Mouse (Mus musculus): ENCODE results near the gene Rtn4r. TPM values are rescaled to one million over a fixed set of nuclear protein-coding genes. Genes with fewer than 3 reads are reported as not detected.

Rtn4r gene
- total and polyA plus RNA-seq, 2 experiments from 2014 or later = 23.1 to 55.7 TPM

DNA sequence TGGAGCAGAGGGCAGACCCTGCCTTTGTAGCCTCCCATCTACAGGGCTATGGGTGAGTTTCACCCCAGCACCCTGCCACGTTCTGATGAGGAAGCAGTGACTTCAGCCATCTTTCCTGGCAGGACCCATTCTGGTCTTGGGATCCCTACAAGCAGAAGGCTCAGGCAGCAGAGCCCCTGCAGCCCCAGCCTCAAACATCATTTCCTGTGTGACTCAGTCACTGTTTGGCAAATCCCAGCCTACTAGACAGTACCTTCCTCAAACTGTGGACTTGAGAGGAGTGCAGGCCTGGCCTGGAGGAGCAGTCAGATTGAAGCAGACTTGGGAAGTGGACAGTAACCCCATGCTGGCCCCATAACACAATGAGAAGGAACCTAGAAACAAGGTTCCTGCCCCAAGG, 33.7 kb downstream of the Rtn4r start:
- DNase-seq (ENCODE audit: low spot score) (no peak), ATAC-seq (no peak)
- H3K27me3 ChIP-seq (ENCODE audit: insufficient read depth, low read length) = no peaks in the 10 kb centered on the region
- peaks cover 17% of the 10 kb centered on the region for H3K4me1 ChIP-seq (ENCODE audit: insufficient read depth, low read length)
- WGBS = 62% methylated on average over 1 of the region's 1 CpGs
- H3K4me3 ChIP-seq (ENCODE audit: low read length) = no peak overlapping the region
- no peak overlapping the region for H3K4me2 ChIP-seq (ENCODE audit: low read depth, low read length)
- no peak overlapping the region for H3K27ac ChIP-seq
- no peaks in the 10 kb centered on the region for H3K9me3 ChIP-seq (ENCODE audit: low read length)
- no peak for TF ChIP-seq CTCF (IDR thresholded peaks at IDR 0.05; ENCODE audit: low read depth)
- H3K36me3 ChIP-seq (ENCODE audit: insufficient read depth, low read length) = no peaks in the 10 kb centered on the region
- H3K9ac ChIP-seq (replicated peaks; ENCODE audit: low read length) = no peak overlapping the region

DNA sequence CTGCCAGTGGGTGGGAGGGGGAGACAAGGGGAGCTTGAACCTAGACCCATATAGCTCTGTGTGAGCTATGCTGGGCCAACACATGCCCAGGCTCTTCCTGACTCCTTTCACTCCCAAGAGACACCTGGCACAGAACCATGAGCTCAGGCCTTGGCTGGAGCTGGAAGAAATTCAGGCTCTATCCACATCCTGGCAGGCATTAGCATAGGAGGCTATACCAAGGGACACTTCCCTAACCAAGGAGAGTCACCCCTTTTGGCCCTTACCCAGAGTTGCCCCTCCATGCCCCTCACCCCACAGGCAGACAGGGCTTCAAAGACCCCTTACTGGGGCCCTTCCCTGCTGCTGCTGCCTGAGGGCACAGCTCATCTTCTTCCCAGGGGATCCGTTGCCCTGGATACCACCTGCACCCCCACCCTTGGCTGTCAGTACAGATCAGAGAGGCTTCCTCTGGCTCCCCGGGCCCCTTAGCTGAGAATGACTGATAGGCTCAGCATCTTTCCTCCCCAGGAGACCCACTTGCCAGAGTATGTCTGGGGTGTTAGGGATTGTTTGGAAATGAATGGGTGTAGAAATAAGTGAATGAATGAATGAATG, 37.3 kb downstream of the Rtn4r start:
- no peak overlapping the region for H3K27ac ChIP-seq
- ATAC-seq (peak; percentile 17; the same call in 1 of the 2 replicates), DNase-seq (ENCODE audit: low spot score) (no peak)
- H3K9me3 ChIP-seq (ENCODE audit: low read length) = no peaks in the 10 kb centered on the region
- WGBS = 8% methylated on average over 2 of the region's 2 CpGs
- H3K27me3 ChIP-seq (ENCODE audit: insufficient read depth, low read length) = no peaks in the 10 kb centered on the region
- H3K4me2 ChIP-seq (ENCODE audit: low read depth, low read length) = no peak overlapping the region
- no peak for TF ChIP-seq CTCF (IDR thresholded peaks at IDR 0.05; ENCODE audit: low read depth)
- H3K9ac ChIP-seq (replicated peaks; ENCODE audit: low read length) = no peak overlapping the region
- H3K36me3 ChIP-seq (ENCODE audit: insufficient read depth, low read length) = no peaks in the 10 kb centered on the region
- H3K4me3 ChIP-seq (ENCODE audit: low read length) = no peak overlapping the region
- H3K4me1 ChIP-seq (ENCODE audit: insufficient read depth, low read length) = peaks cover 15% of the 10 kb centered on the region

DNA sequence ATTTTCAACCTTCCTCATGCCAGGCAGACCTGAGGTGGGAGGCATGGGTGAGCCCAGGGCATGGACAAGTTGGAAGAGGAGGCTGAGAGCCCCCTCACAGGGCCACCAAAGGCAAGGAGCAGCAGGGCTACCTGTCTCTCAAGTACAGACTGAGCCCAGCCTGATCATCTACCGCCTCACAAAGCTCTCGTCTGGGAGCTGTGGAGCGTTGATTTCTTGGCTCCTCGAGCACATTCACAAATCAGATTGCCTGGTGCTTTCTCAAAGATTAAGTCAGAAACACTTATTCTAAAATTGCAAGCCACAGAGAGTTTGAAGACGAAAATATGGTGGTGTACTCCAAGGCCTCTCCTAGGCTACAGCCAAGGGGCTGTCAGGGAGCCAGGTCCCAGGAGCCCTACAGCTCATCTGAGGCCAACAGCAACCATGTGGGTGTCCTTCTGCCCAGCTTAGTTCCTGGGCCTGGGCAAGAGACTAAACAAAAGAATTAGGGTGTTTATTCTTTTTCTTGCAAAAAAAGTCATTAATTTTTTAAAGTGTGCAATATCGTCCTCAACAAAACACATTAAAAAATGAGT, 39.3 kb downstream of the Rtn4r start:
- no peak overlapping the region for H3K9ac ChIP-seq (replicated peaks; ENCODE audit: low read length)
- H3K27me3 ChIP-seq (ENCODE audit: insufficient read depth, low read length) = no peaks in the 10 kb centered on the region
- no peak overlapping the region for H3K4me2 ChIP-seq (ENCODE audit: low read depth, low read length)
- WGBS = 44% methylated on average over 6 of the region's 6 CpGs
- no peak overlapping the region; the same call in 1 of the 2 replicates for H3K27ac ChIP-seq
- no peak for ATAC-seq
- H3K4me1 ChIP-seq (ENCODE audit: insufficient read depth, low read length) = peaks cover 9% of the 10 kb centered on the region; the same call in 1 of the 2 replicates
- no peak overlapping the region for H3K4me3 ChIP-seq (ENCODE audit: low read length)
- no peak for DNase-seq (ENCODE audit: low spot score)
- H3K9me3 ChIP-seq (ENCODE audit: low read length) = no peaks in the 10 kb centered on the region
- no peaks in the 10 kb centered on the region for H3K36me3 ChIP-seq (ENCODE audit: insufficient read depth, low read length)
- no peak for TF ChIP-seq CTCF (IDR thresholded peaks at IDR 0.05; ENCODE audit: low read depth)

DNA sequence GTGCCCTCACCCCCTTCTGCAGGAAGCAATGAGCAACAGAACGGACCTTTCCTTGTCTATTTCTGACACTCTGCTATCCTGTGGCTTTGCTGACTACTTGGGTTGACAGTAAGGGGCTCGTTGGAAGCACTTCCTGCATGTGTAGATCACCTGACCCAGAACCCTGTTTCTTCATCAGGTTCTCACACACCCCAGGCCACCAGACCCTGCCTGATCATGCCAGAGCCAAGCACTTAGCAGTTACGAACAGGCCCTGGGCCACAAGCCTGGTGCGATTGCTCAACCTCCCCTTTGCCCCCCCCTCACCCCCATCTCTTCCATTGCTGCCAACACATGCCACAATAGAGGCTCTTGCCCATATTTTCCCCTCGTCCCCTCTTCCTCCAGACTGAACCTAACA, 41.7 kb downstream of the Rtn4r start:
- H3K36me3 ChIP-seq (ENCODE audit: insufficient read depth, low read length) = no peaks in the 10 kb centered on the region
- no peak overlapping the region for H3K27ac ChIP-seq
- H3K4me1 ChIP-seq (ENCODE audit: insufficient read depth, low read length) = peaks cover 13% of the 10 kb centered on the region; the same call in 1 of the 2 replicates
- H3K9me3 ChIP-seq (ENCODE audit: low read length) = no peaks in the 10 kb centered on the region
- H3K4me2 ChIP-seq (ENCODE audit: low read depth, low read length) = no peak overlapping the region
- no peak for ATAC-seq
- H3K27me3 ChIP-seq (ENCODE audit: insufficient read depth, low read length) = no peaks in the 10 kb centered on the region
- no peak overlapping the region for H3K4me3 ChIP-seq (ENCODE audit: low read length)
- DNase-seq (ENCODE audit: low spot score) = no peak
- WGBS = 69% methylated on average over 5 of the region's 5 CpGs
- TF ChIP-seq CTCF (IDR thresholded peaks at IDR 0.05; ENCODE audit: low read depth) = no peak
- H3K9ac ChIP-seq (replicated peaks; ENCODE audit: low read length) = no peak overlapping the region

DNA sequence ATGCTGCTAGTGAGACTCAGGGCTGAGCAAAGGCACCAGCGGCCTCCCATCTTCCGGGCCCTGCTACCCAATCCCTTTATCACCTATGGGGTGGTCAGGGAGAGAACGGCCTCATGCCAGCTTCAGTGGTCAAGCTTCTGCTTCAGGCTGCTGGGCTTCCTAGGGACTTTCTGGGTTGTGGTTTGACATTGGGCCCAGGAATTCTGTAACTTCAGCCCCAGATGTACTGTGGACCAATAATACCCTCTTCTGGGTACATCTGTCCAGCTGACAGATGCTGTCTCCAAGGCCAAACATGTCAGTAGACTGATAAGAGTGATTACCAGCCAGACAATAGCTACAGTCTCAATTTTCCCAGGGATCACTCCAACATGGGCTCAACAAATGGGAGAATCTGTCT, 42.3 kb downstream of the Rtn4r start:
- H3K9me3 ChIP-seq (ENCODE audit: low read length) = no peaks in the 10 kb centered on the region
- H3K4me3 ChIP-seq (ENCODE audit: low read length) = no peak overlapping the region
- ATAC-seq = no peak
- H3K4me2 ChIP-seq (ENCODE audit: low read depth, low read length) = no peak overlapping the region
- DNase-seq (ENCODE audit: low spot score) = no peak
- whole genome bisulfite sequencing = 85% methylated on average over 3 of the region's 3 CpGs
- no peaks in the 10 kb centered on the region for H3K36me3 ChIP-seq (ENCODE audit: insufficient read depth, low read length)
- no peak for TF ChIP-seq CTCF (IDR thresholded peaks at IDR 0.05; ENCODE audit: low read depth)
- no peak overlapping the region for H3K27ac ChIP-seq
- peaks cover 6% of the 10 kb centered on the region; the same call in 1 of the 2 replicates for H3K4me1 ChIP-seq (ENCODE audit: insufficient read depth, low read length)
- H3K27me3 ChIP-seq (ENCODE audit: insufficient read depth, low read length) = no peaks in the 10 kb centered on the region
- H3K9ac ChIP-seq (replicated peaks; ENCODE audit: low read length) = no peak overlapping the region

DNA sequence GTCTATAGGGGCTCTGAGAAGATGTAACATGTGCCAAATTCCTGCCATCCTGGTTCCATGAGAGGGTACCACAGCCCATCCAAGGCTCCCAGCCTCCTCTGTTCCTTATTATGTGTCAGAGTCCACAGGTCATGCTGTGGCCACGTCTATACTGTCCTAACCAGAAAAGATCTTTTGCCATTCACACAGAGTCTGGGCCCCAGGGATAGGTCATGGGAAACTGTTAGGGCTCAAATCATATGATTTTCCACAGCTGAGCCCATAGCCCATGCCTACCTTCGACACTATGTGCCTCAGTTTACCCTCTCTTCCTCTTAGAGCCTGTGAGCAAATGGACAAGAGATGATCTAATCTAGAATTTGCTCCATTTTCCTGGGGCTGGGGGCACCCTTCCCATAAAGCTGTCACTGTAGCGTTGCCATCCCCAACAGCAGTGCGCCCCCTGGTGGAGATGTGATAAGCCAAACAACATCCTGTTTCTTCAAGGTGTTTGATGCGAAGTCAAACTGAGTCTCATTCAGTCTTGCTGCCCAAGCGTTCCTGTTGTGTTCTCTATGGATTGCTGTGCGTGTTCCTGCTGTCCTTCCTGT, 44.9 kb downstream of the Rtn4r start:
- 11% methylated on average over 7 of the region's 7 CpGs for WGBS
- ATAC-seq (peak; percentile 13; the same call in 1 of the 2 replicates), DNase-seq (ENCODE audit: low spot score) (peak; percentile 86)
- H3K9ac ChIP-seq (replicated peaks; ENCODE audit: low read length) = no peak overlapping the region
- no peaks in the 10 kb centered on the region for H3K9me3 ChIP-seq (ENCODE audit: low read length)
- peak; percentile 98 for TF ChIP-seq CTCF (IDR thresholded peaks at IDR 0.05; ENCODE audit: low read depth)
- H3K27me3 ChIP-seq (ENCODE audit: insufficient read depth, low read length) = no peaks in the 10 kb centered on the region
- no peak overlapping the region for H3K4me3 ChIP-seq (ENCODE audit: low read length)
- H3K36me3 ChIP-seq (ENCODE audit: insufficient read depth, low read length) = no peaks in the 10 kb centered on the region
- H3K4me1 ChIP-seq (ENCODE audit: insufficient read depth, low read length) = 0 out of 2 replicates have a peak, but pooled peaks cover 4% of the 10 kb centered on the region
- no peak overlapping the region for H3K4me2 ChIP-seq (ENCODE audit: low read depth, low read length)
- H3K27ac ChIP-seq = no peak overlapping the region

DNA sequence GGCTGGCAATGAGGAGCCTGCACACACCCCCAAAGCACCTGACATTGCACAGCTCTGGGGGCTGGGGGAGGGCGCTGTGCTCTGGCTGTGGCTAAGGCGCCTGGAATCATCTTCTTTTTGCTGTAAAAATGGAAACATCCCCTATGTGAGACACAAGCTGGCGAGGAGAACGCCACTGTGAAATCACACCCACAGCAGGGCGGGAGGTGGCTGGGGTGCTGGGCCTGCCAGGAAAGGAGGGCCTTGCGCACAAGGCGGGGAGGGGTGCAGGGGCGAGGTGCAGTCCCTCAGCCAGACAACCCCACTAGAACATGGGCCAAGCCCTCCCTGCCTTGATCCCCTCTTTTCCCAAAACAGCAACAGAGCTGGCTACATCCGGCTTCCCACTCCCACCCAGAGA, 45.8 kb downstream of the Rtn4r start:
- Histone ChIP-seq H3K36me3 (ENCODE audit: insufficient read depth, low read length) (no peaks in the 10 kb centered on the region), H3K27me3 (ENCODE audit: insufficient read depth, low read length) (no peaks in the 10 kb centered on the region), H3K27ac (no peak overlapping the region), H3K9me3 (ENCODE audit: low read length) (no peaks in the 10 kb centered on the region), H3K9ac (replicated peaks; ENCODE audit: low read length) (0 out of 2 replicates have a peak overlapping the region, but pooled peaks have one; percentile 19), H3K4me1 (ENCODE audit: insufficient read depth, low read length) (0 out of 2 replicates have a peak, but pooled peaks cover 4% of the 10 kb centered on the region), H3K4me2 (ENCODE audit: low read depth, low read length) (no peak overlapping the region), H3K4me3 (ENCODE audit: low read length) (no peak overlapping the region)
- no peak for ATAC-seq
- TF ChIP-seq CTCF (IDR thresholded peaks at IDR 0.05; ENCODE audit: low read depth) = no peak
- WGBS = 72% methylated on average over 9 of the region's 9 CpGs
- DNase-seq (ENCODE audit: low spot score) = no peak
